Mouse (Mus musculus): ENCODE measurements around the gene Pcp4l1.

DNA sequence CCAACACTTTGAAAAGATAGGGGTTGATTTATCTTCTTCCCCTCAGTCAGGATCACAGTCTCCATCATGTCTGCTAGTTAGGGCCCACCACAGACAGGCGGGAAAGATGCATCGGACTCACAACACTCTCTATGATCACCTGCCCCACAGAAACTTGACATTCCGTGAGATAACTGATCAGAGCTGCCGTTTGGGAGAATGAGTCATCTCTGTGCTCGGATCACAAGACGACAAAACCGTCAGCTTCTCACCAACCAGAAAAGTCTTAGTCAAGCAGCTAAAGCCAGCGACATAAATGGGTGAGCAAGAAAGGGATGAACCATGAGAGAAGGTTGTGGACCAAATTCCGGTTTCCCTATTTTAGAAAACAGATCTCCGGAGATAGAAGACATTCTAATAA is 3.8 kb downstream of the Pcp4l1 start:
- TF ChIP-seq CTCF (IDR thresholded peaks at IDR 0.05; ENCODE audit: low read depth) (no peak), EP300 (IDR thresholded peaks at IDR 0.05; ENCODE audit: low read depth) (no peak)

Measured in heart, postnatal 0 days (tissue).